ENCODE assay signal across 11 mouse cellular contexts in the genomic region with DNA sequence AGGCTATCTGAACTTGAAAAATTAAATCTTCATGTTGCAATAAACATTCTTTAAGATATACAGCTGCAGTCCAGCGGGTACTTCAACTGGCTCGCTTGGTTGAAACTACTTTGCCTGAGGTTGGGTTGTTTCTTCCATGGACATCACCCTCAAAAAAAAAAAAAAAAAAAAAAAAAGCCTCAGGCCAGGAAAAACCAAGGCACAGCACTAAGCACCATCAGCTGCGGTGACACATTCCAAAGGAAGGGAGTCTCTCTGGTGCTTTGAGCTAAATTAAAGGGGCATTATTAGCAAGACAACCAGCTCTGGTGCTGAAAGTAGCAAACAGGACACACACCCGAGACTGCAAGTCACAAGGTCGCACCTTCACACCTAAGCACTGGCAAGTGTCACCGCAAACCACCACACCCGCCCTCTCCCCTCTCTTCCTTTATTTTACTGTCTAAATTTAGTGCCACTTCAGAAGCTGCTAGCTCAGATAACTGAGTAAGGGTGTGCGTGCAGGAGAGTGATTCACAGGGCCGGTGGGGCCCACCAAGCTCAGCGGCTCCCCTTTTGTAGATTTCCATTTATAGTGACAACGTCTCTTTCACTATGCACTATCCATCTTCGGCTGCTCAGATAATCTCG.
DNase-seq lines count a peak whose midpoint lies in the region; ATAC-seq lines count a peak whose summit lies in the region.
"Had no signal": no experiment of that assay in that cellular context is flagged by ENCODE, and none has a peak within 500 bp of the region (broad histone marks: within the 10 kb centered on the region; RNA-seq: fewer than 3 reads in every experiment).

No protein-coding gene starts in this region.

- no peaks in the 10 kb centered on the region for H3K36me3 ChIP-seq in heart, embryonic 14.5 days (ENCODE audit: control insufficient read depth, insufficient read depth, low read length)
- H3K36me3 ChIP-seq in embryonic facial prominence, embryonic 10.5 days (replicated peaks) = no peaks in the 10 kb centered on the region
- H3K36me3 ChIP-seq: forebrain, embryonic 15.5 days; hindbrain, embryonic 10.5 days had no signal

- H3K9ac ChIP-seq in heart, embryonic 14.5 days (ENCODE audit: low read length) = no peak overlapping the region
- H3K9ac ChIP-seq: forebrain, embryonic 15.5 days had no signal

- peak overlapping the region; percentile 61 to 71 for H3K27ac ChIP-seq in heart, embryonic 14.5 days (replicated peaks in 1 of 2; ENCODE audit: control insufficient read depth in 1 of 2, insufficient read depth in 1 of 2, low read depth in 2 of 2, low read length in 2 of 2)
- no peak overlapping the region for H3K27ac ChIP-seq in embryonic facial prominence, embryonic 10.5 days (replicated peaks)
- H3K27ac ChIP-seq: forebrain, embryonic 15.5 days; hindbrain, embryonic 10.5 days had no signal

- 16% methylated on average over 13 of the region's 13 CpGs for WGBS in heart, embryonic 14.5 days
- 77% methylated on average over 13 of the region's 13 CpGs for WGBS in embryonic facial prominence, embryonic 10.5 days

- peak; percentile 84 for ATAC-seq in heart, embryonic 14.5 days (ENCODE audit: insufficient number of reproducible peaks, insufficient read depth, low FRiP score, low read depth)
- peak; percentile 72 for ATAC-seq in megakaryocyte, adult 5-6 weeks (ENCODE audit: poor library complexity, severe bottlenecking)
- ATAC-seq: forebrain, embryonic 15.5 days had no signal

- H3K4me1 ChIP-seq in heart, embryonic 14.5 days (ENCODE audit: control insufficient read depth in 2 of 2, insufficient read depth in 2 of 2, low read length in 2 of 2) = peaks cover 5 to 25% of the 10 kb centered on the region in 2 experiments; a peak in 3 of 4 replicates
- no peaks in the 10 kb centered on the region for H3K4me1 ChIP-seq in embryonic facial prominence, embryonic 10.5 days
- H3K4me1 ChIP-seq: forebrain, embryonic 15.5 days; hindbrain, embryonic 10.5 days had no signal

- no peaks in the 10 kb centered on the region for H3K9me3 ChIP-seq in heart, embryonic 14.5 days (ENCODE audit: control insufficient read depth, low read length)
- no peaks in the 10 kb centered on the region for H3K9me3 ChIP-seq in embryonic facial prominence, embryonic 10.5 days
- H3K9me3 ChIP-seq: forebrain, embryonic 15.5 days; hindbrain, embryonic 10.5 days had no signal

- H3K4me3 ChIP-seq in heart, embryonic 14.5 days (ENCODE audit: control insufficient read depth in 1 of 2, insufficient read depth in 1 of 2, low read depth in 1 of 2, low read length in 2 of 2) = no peak overlapping the region
- no peak overlapping the region for H3K4me3 ChIP-seq in embryonic facial prominence, embryonic 10.5 days
- H3K4me3 ChIP-seq: forebrain, embryonic 15.5 days; hindbrain, embryonic 10.5 days had no signal

- peak; percentile 24 for DNase-seq in spleen, adult 12 weeks (ENCODE audit: low spot score)
- no peak for DNase-seq in spleen, postnatal 14 days (ENCODE audit: low spot score in 2 of 2)
- peak; percentile 33 for DNase-seq in thymus, postnatal 4 days
- DNase-seq in left cerebral cortex, adult 8-10 months (ENCODE audit: low spot score in 2 of 2) = no peak
- no peak for DNase-seq in embryonic facial prominence, embryonic 10.5 days (ENCODE audit: low spot score)
- DNase-seq in urinary bladder, postnatal 36 days (ENCODE audit: low spot score in 2 of 2) = no peak
- DNase-seq: midbrain, embryonic 14.5 days had no signal

- no peaks in the 10 kb centered on the region for H3K27me3 ChIP-seq in heart, embryonic 14.5 days (ENCODE audit: control insufficient read depth, insufficient read depth, low read length)
- no peaks in the 10 kb centered on the region for H3K27me3 ChIP-seq in embryonic facial prominence, embryonic 10.5 days (replicated peaks; ENCODE audit: low read depth, poor library complexity, severe bottlenecking)
- H3K27me3 ChIP-seq: forebrain, embryonic 15.5 days had no signal

- peak overlapping the region; percentile 39 for H3K4me2 ChIP-seq in heart, embryonic 14.5 days (ENCODE audit: low read length)
- H3K4me2 ChIP-seq: forebrain, embryonic 15.5 days had no signal

Comparison
In these comparisons a context has a peak if more than half of its experiments do, and no peak if none do; other contexts are left out.
1. DNase-seq: peak in spleen, adult 12 weeks (single experiment) and thymus, postnatal 4 days (single experiment); none in spleen, postnatal 14 days (0 of 2), left cerebral cortex, adult 8-10 months (0 of 2), embryonic facial prominence, embryonic 10.5 days (single experiment) and urinary bladder, postnatal 36 days (0 of 2).